9 mouse cellular contexts compared by ENCODE assay signal in the genomic region with DNA sequence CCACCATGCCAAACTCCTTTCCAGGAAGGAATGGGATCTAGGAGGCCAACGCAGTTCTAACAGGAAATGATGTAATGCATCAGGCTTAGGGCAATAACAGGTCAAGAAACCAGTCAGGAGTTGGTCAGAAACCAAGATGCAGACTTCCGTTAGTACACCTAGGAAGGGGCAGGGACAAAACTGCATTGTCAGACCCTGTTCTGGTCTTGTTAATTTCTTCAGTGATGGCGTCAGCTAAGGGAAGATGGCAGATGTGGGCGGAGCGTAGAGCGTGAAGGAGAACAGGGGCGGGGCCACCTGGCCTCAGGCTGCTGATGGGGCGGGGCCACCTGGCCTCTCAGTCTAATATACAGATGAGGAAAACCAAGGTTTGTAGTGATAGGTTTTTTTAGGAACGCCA. TPM values are rescaled to one million over a fixed set of nuclear protein-coding genes. Genes with fewer than 3 reads are reported as not detected.
DNase-seq lines count a peak whose midpoint lies in the region; ATAC-seq and TF ChIP-seq lines count a peak whose summit lies in the region.
"Had no signal": no experiment of that assay in that cellular context is flagged by ENCODE, and none has a peak within 500 bp of the region (broad histone marks: within the 10 kb centered on the region; RNA-seq: fewer than 3 reads in every experiment).

No protein-coding gene starts in this region.

- no peak overlapping the region for H3K9ac ChIP-seq in embryonic facial prominence, embryonic 12.5 days
- H3K9ac ChIP-seq in hindbrain, embryonic 13.5 days: no peak overlapping the region
- no peak overlapping the region for H3K9ac ChIP-seq in lung, postnatal 0 days (replicated peaks; ENCODE audit: low read depth)

- H3K36me3 ChIP-seq in heart, embryonic 10.5 days: peaks cover 46% of the 10 kb centered on the region
- H3K36me3 ChIP-seq in embryonic facial prominence, embryonic 12.5 days: peaks cover 38% of the 10 kb centered on the region
- peaks cover 50% of the 10 kb centered on the region for H3K36me3 ChIP-seq in hindbrain, embryonic 13.5 days
- 0 out of 2 replicates have a peak, but pooled peaks cover 8% of the 10 kb centered on the region for H3K36me3 ChIP-seq in lung, postnatal 0 days (ENCODE audit: insufficient read depth, low read length)

- no peaks in the 10 kb centered on the region for H3K27me3 ChIP-seq in heart, embryonic 10.5 days (ENCODE audit: insufficient read depth, poor library complexity, severe bottlenecking)
- no peaks in the 10 kb centered on the region for H3K27me3 ChIP-seq in embryonic facial prominence, embryonic 12.5 days
- no peaks in the 10 kb centered on the region for H3K27me3 ChIP-seq in hindbrain, embryonic 13.5 days
- no peaks in the 10 kb centered on the region for H3K27me3 ChIP-seq in lung, postnatal 0 days (replicated peaks; ENCODE audit: insufficient read depth, low read length)

- peaks cover 50% of the 10 kb centered on the region for H3K4me1 ChIP-seq in heart, embryonic 10.5 days
- peaks cover 21% of the 10 kb centered on the region for H3K4me1 ChIP-seq in embryonic facial prominence, embryonic 12.5 days
- peaks cover 14% of the 10 kb centered on the region for H3K4me1 ChIP-seq in hindbrain, embryonic 13.5 days (replicated peaks)
- peaks cover 11% of the 10 kb centered on the region for H3K4me1 ChIP-seq in lung, postnatal 0 days (ENCODE audit: insufficient read depth, low read depth, low read length)

- 66% methylated on average over 9 of the region's 9 CpGs for WGBS in heart, embryonic 10.5 days
- 69% methylated on average over 9 of the region's 9 CpGs for WGBS in embryonic facial prominence, embryonic 12.5 days
- WGBS in hindbrain, embryonic 13.5 days: 78% methylated on average over 9 of the region's 9 CpGs
- WGBS in lung, postnatal 0 days: 54% methylated on average over 9 of the region's 9 CpGs

- H3K4me3 ChIP-seq in heart, embryonic 10.5 days: no peak overlapping the region
- H3K4me3 ChIP-seq in embryonic facial prominence, embryonic 12.5 days: no peak overlapping the region
- H3K4me3 ChIP-seq in hindbrain, embryonic 13.5 days: no peak overlapping the region
- no peak overlapping the region for H3K4me3 ChIP-seq in lung, postnatal 0 days (ENCODE audit: low read depth, low read length)

- H3K9me3 ChIP-seq in heart, embryonic 10.5 days: no peaks in the 10 kb centered on the region
- no peaks in the 10 kb centered on the region for H3K9me3 ChIP-seq in embryonic facial prominence, embryonic 12.5 days
- no peaks in the 10 kb centered on the region for H3K9me3 ChIP-seq in hindbrain, embryonic 13.5 days
- no peaks in the 10 kb centered on the region for H3K9me3 ChIP-seq in lung, postnatal 0 days (ENCODE audit: low read length)
- H3K9me3 ChIP-seq: megakaryocyte, embryonic 14.5 days had no signal

- no peak for ATAC-seq in embryonic facial prominence, embryonic 12.5 days (ENCODE audit: insufficient number of reproducible peaks, insufficient read depth, low FRiP score, low TSS enrichment)
- ATAC-seq in hindbrain, embryonic 13.5 days (ENCODE audit: low FRiP score): no peak
- peak; percentile 59 for ATAC-seq in lung, postnatal 0 days
- ATAC-seq in activated CD4-positive, CD25-positive, alpha-beta regulatory T cell, adult 4 months: no peak

- H3K27ac ChIP-seq in heart, embryonic 10.5 days: peak overlapping the region; percentile 88
- peak overlapping the region; percentile 86 for H3K27ac ChIP-seq in embryonic facial prominence, embryonic 12.5 days
- peak overlapping the region; percentile 70 for H3K27ac ChIP-seq in hindbrain, embryonic 13.5 days
- peak overlapping the region; percentile 94 for H3K27ac ChIP-seq in lung, postnatal 0 days (ENCODE audit: low read length)

- TF ChIP-seq CTCF in lung, postnatal 0 days (IDR thresholded peaks at IDR 0.05): no peak

- H3K4me2 ChIP-seq in embryonic facial prominence, embryonic 12.5 days (replicated peaks): peak overlapping the region; percentile 36; the same call in 1 of the 2 replicates
- peak overlapping the region; percentile 37; the same call in 1 of the 2 replicates for H3K4me2 ChIP-seq in hindbrain, embryonic 13.5 days
- H3K4me2 ChIP-seq in lung, postnatal 0 days (replicated peaks; ENCODE audit: low read depth, low read length): peak overlapping the region; percentile 45; the same call in 1 of the 2 replicates

- TF ChIP-seq EP300 in lung, postnatal 0 days (IDR thresholded peaks at IDR 0.05): no peak

- DNase-seq in heart, embryonic 10.5 days (ENCODE audit: low spot score): no peak
- DNase-seq in heart, adult 11 months: no peak
- DNase-seq in lung, postnatal 0 days (ENCODE audit: low spot score): peak; percentile 85
- no peak for DNase-seq in urinary bladder, adult 18-20 months (ENCODE audit: low spot score in 2 of 2)
- DNase-seq in gastrocnemius, adult 18-20 months (ENCODE audit: low spot score): no peak

RNA-seq across cellular contexts. Expression of a gene that starts 28.5 kb away (rescaled TPM):
- 295 and 308 TPM in 2 replicates for polyA plus RNA-seq in heart, embryonic 10.5 days (2016; fragmentation: Nextera tagmentation; extraction: Ambion mirVana)
- polyA plus RNA-seq in embryonic facial prominence, embryonic 12.5 days (2016; fragmentation: Nextera tagmentation; extraction: Ambion mirVana): 256 and 268 TPM in 2 replicates
- polyA plus RNA-seq in hindbrain, embryonic 13.5 days (2015; fragmentation: Nextera tagmentation; extraction: Ambion mirVana): 255 and 257 TPM in 2 replicates
- polyA plus RNA-seq in lung, postnatal 0 days (2015; fragmentation: Nextera tagmentation; extraction: Ambion mirVana): 669 and 693 TPM in 2 replicates
- 1,000 to 10,000 TPM in 1 of 2 experiments, 100 to 1,000 TPM in 1; 855 to 1,076 TPM for polyA plus RNA-seq in activated CD4-positive, CD25-positive, alpha-beta regulatory T cell, adult 4 months (2017; shearing (Covaris generic))
- 100 to 1,000 TPM; 197 to 208 TPM for total RNA-seq in gastrocnemius, adult 18-20 months (2021)

RNA-seq across cellular contexts. Expression of a gene that starts 36.4 kb away (rescaled TPM):
- polyA plus RNA-seq in heart, embryonic 10.5 days (2016; fragmentation: Nextera tagmentation; extraction: Ambion mirVana): 10.7 and 12.8 TPM in 2 replicates
- polyA plus RNA-seq in embryonic facial prominence, embryonic 12.5 days (2016; fragmentation: Nextera tagmentation; extraction: Ambion mirVana): 11.6 and 12.3 TPM in 2 replicates
- polyA plus RNA-seq in hindbrain, embryonic 13.5 days (2015; fragmentation: Nextera tagmentation; extraction: Ambion mirVana): 12.3 and 13.6 TPM in 2 replicates
- 5.2 and 6.0 TPM in 2 replicates for polyA plus RNA-seq in lung, postnatal 0 days (2015; fragmentation: Nextera tagmentation; extraction: Ambion mirVana)
- 1 to 10 TPM in 1 of 2 experiments, under 1 TPM in 1; 0.76 to 1.2 TPM for polyA plus RNA-seq in activated CD4-positive, CD25-positive, alpha-beta regulatory T cell, adult 4 months (2017; shearing (Covaris generic))
- total RNA-seq in gastrocnemius, adult 18-20 months (2021): 1 to 10 TPM; 1.6 to 1.9 TPM

RNA-seq across cellular contexts. Expression of a gene that starts 50.9 kb away (rescaled TPM):
- polyA plus RNA-seq in heart, embryonic 10.5 days (2016; fragmentation: Nextera tagmentation; extraction: Ambion mirVana): 14.3 and 17.5 TPM in 2 replicates
- polyA plus RNA-seq in embryonic facial prominence, embryonic 12.5 days (2016; fragmentation: Nextera tagmentation; extraction: Ambion mirVana): 32.6 and 37.0 TPM in 2 replicates
- 8.2 and 8.8 TPM in 2 replicates for polyA plus RNA-seq in hindbrain, embryonic 13.5 days (2015; fragmentation: Nextera tagmentation; extraction: Ambion mirVana)
- 25.8 and 30.7 TPM in 2 replicates for polyA plus RNA-seq in lung, postnatal 0 days (2015; fragmentation: Nextera tagmentation; extraction: Ambion mirVana)
- 1 to 10 TPM; 6.1 to 9.0 TPM for polyA plus RNA-seq in activated CD4-positive, CD25-positive, alpha-beta regulatory T cell, adult 4 months (2017; shearing (Covaris generic))
- total RNA-seq in gastrocnemius, adult 18-20 months (2021): 1 to 10 TPM; 4.2 to 7.7 TPM

RNA-seq across cellular contexts. Expression of a gene that starts 53.4 kb away (rescaled TPM):
- 11.8 and 13.7 TPM in 2 replicates for polyA plus RNA-seq in heart, embryonic 10.5 days (2016; fragmentation: Nextera tagmentation; extraction: Ambion mirVana)
- 14.6 and 16.3 TPM in 2 replicates for polyA plus RNA-seq in embryonic facial prominence, embryonic 12.5 days (2016; fragmentation: Nextera tagmentation; extraction: Ambion mirVana)
- 22.6 and 23.4 TPM in 2 replicates for polyA plus RNA-seq in hindbrain, embryonic 13.5 days (2015; fragmentation: Nextera tagmentation; extraction: Ambion mirVana)
- 11.2 and 11.5 TPM in 2 replicates for polyA plus RNA-seq in lung, postnatal 0 days (2015; fragmentation: Nextera tagmentation; extraction: Ambion mirVana)
- polyA plus RNA-seq in activated CD4-positive, CD25-positive, alpha-beta regulatory T cell, adult 4 months (2017; shearing (Covaris generic)): 10 to 100 TPM; 23.3 to 23.5 TPM
- 1 to 10 TPM; 4.2 to 5.1 TPM for total RNA-seq in gastrocnemius, adult 18-20 months (2021)
